27 mouse cellular contexts compared by ENCODE assay signal in genomic region chr9:94023761-94024160, GRCm38 (mm10).
"Had no signal": no experiment of that assay in that cellular context is flagged by ENCODE, and none has a peak within 500 bp of the region (broad histone marks: within the 10 kb centered on the region; RNA-seq: fewer than 3 reads in every experiment).

No protein-coding gene starts in this region.

- H3K4me3 ChIP-seq: gastrocnemius, adult 2 months; heart, embryonic 10.5 days; heart, embryonic 12.5 days; hindbrain, embryonic 10.5 days; hindbrain, embryonic 12.5 days; kidney, embryonic 15.5 days; limb, embryonic 13.5 days; limb, embryonic 15.5 days; liver, embryonic 12.5 days had no signal

- H3K36me3 ChIP-seq: heart, embryonic 10.5 days; heart, embryonic 12.5 days; hindbrain, embryonic 10.5 days; hindbrain, embryonic 12.5 days; kidney, embryonic 15.5 days; limb, embryonic 13.5 days; limb, embryonic 15.5 days; liver, embryonic 12.5 days had no signal

- DNase-seq: gastrocnemius, adult 2 months; gastrocnemius, postnatal 10 days; gastrocnemius, postnatal 25 days; heart, adult 18-20 months; heart, postnatal 10 days; heart, postnatal 4 days; kidney, adult 11 months; kidney, adult 2 months; kidney, adult 9 months; kidney, postnatal 14 days; kidney, postnatal 36 days; layer of hippocampus, adult 9-11 months; layer of hippocampus, postnatal 36 days; left cerebral cortex, postnatal 4 days had no signal

- H3K4me1 ChIP-seq: heart, embryonic 10.5 days; heart, embryonic 12.5 days; hindbrain, embryonic 10.5 days; hindbrain, embryonic 12.5 days; kidney, embryonic 15.5 days; limb, embryonic 13.5 days; limb, embryonic 15.5 days; liver, embryonic 12.5 days had no signal

- H3K9ac ChIP-seq: heart, embryonic 12.5 days; hindbrain, embryonic 12.5 days; hindbrain, embryonic 14.5 days; kidney, embryonic 15.5 days; limb, embryonic 13.5 days; limb, embryonic 15.5 days; liver, embryonic 12.5 days; liver, embryonic 14.5 days had no signal

- H3K27me3 ChIP-seq: heart, embryonic 12.5 days; hindbrain, embryonic 12.5 days; kidney, embryonic 15.5 days; limb, embryonic 13.5 days; limb, embryonic 15.5 days; liver, embryonic 12.5 days had no signal

- ATAC-seq: hindbrain, postnatal 0 days; intestine, embryonic 16.5 days; liver, embryonic 12.5 days had no signal

- H3K4me2 ChIP-seq: heart, embryonic 12.5 days; hindbrain, embryonic 12.5 days; hindbrain, embryonic 14.5 days; kidney, embryonic 15.5 days; limb, embryonic 13.5 days; limb, embryonic 15.5 days; liver, embryonic 12.5 days had no signal

- H3K9me3 ChIP-seq: heart, embryonic 10.5 days; heart, embryonic 12.5 days; hindbrain, embryonic 10.5 days; hindbrain, embryonic 12.5 days; kidney, embryonic 15.5 days; limb, embryonic 13.5 days; limb, embryonic 15.5 days; liver, embryonic 12.5 days had no signal

- H3K27ac ChIP-seq: gastrocnemius, adult 2 months; heart, embryonic 10.5 days; hindbrain, embryonic 10.5 days; hindbrain, embryonic 12.5 days; hindbrain, embryonic 14.5 days; hindbrain, postnatal 0 days; kidney, embryonic 15.5 days; kidney, postnatal 0 days; limb, embryonic 13.5 days; limb, embryonic 15.5 days; liver, embryonic 12.5 days; liver, embryonic 14.5 days had no signal
